In genomic region chr2:76671641-76672040, GRCm38 (mm10) we compare ENCODE assay signal across 9 mouse cellular contexts. TPM values are rescaled to one million over a fixed set of nuclear protein-coding genes. Genes with fewer than 3 reads are reported as not detected.
DNase-seq lines count a peak whose midpoint lies in the region; ATAC-seq lines count a peak whose summit lies in the region.
"Had no signal": no experiment of that assay in that cellular context is flagged by ENCODE, and none has a peak within 500 bp of the region (broad histone marks: within the 10 kb centered on the region; RNA-seq: fewer than 3 reads in every experiment).

No protein-coding gene starts in this region.

- no peak for DNase-seq in forebrain, embryonic 14.5 days (ENCODE audit: low spot score)
- DNase-seq in urinary bladder, adult 2 months (ENCODE audit: low spot score) = no peak
- DNase-seq in spleen, adult 12 weeks (ENCODE audit: low spot score) = no peak
- DNase-seq in left cerebral cortex, adult 18-20 months (ENCODE audit: low spot score in 2 of 2) = no peak
- DNase-seq: adrenal gland, adult 2 months had no signal

- peak overlapping the region; percentile 54 for H3K9ac ChIP-seq in forebrain, embryonic 14.5 days (ENCODE audit: low read length)
- H3K9ac ChIP-seq in limb, embryonic 15.5 days = 0 out of 2 replicates have a peak overlapping the region, but pooled peaks have one; percentile 47
- H3K9ac ChIP-seq in stomach, embryonic 16.5 days (ENCODE audit: low read length) = peak overlapping the region; percentile 85; the same call in 1 of the 2 replicates

- 88% methylated on average over 6 of the region's 6 CpGs for WGBS in forebrain, embryonic 14.5 days
- WGBS in limb, embryonic 15.5 days = 76% methylated on average over 6 of the region's 6 CpGs
- WGBS in stomach, embryonic 16.5 days = 75% methylated on average over 6 of the region's 6 CpGs

- no peak for ATAC-seq in megakaryocyte, adult 5-6 weeks (ENCODE audit: poor library complexity, severe bottlenecking)
- ATAC-seq in forebrain, embryonic 14.5 days = no peak
- no peak for ATAC-seq in limb, embryonic 15.5 days (ENCODE audit: insufficient number of reproducible peaks, low FRiP score, low TSS enrichment, low read depth)
- no peak for ATAC-seq in stomach, embryonic 16.5 days (ENCODE audit: insufficient read depth, low FRiP score)

- H3K27me3 ChIP-seq in megakaryocyte, embryonic 14.5 days (replicated peaks) = no peaks in the 10 kb centered on the region
- H3K27me3 ChIP-seq in forebrain, embryonic 14.5 days (replicated peaks; ENCODE audit: control insufficient read depth, insufficient read depth, low read length) = no peaks in the 10 kb centered on the region
- no peaks in the 10 kb centered on the region for H3K27me3 ChIP-seq in limb, embryonic 15.5 days
- no peaks in the 10 kb centered on the region for H3K27me3 ChIP-seq in stomach, embryonic 16.5 days (ENCODE audit: control insufficient read depth, insufficient read depth, low read length)

- H3K4me2 ChIP-seq in forebrain, embryonic 14.5 days (ENCODE audit: low read length) = peak overlapping the region; percentile 51
- H3K4me2 ChIP-seq in limb, embryonic 15.5 days = peak overlapping the region; percentile 51
- peak overlapping the region; percentile 79 for H3K4me2 ChIP-seq in stomach, embryonic 16.5 days (ENCODE audit: low read depth, low read length)

- no peak overlapping the region for H3K27ac ChIP-seq in forebrain, embryonic 14.5 days (ENCODE audit: low read depth, low read length)
- H3K27ac ChIP-seq in limb, embryonic 15.5 days = 0 out of 2 replicates have a peak overlapping the region, but pooled peaks have one; percentile 85
- 0 out of 2 replicates have a peak overlapping the region, but pooled peaks have one; percentile 92 for H3K27ac ChIP-seq in stomach, embryonic 16.5 days (ENCODE audit: low read length)

- peak overlapping the region; percentile 94 for H3K4me3 ChIP-seq in megakaryocyte, embryonic 14.5 days (replicated peaks)
- H3K4me3 ChIP-seq in forebrain, embryonic 14.5 days (ENCODE audit: low read depth, low read length) = peak overlapping the region; percentile 32
- H3K4me3 ChIP-seq in limb, embryonic 15.5 days = peak overlapping the region; percentile 42
- H3K4me3 ChIP-seq in stomach, embryonic 16.5 days (replicated peaks; ENCODE audit: low read length) = peak overlapping the region; percentile 63

- H3K4me1 ChIP-seq in megakaryocyte, embryonic 14.5 days = peaks cover 44% of the 10 kb centered on the region
- peaks cover 15% of the 10 kb centered on the region for H3K4me1 ChIP-seq in forebrain, embryonic 14.5 days (ENCODE audit: control insufficient read depth, insufficient read depth, low read length)
- peaks cover 23% of the 10 kb centered on the region for H3K4me1 ChIP-seq in limb, embryonic 15.5 days
- peaks cover 8% of the 10 kb centered on the region for H3K4me1 ChIP-seq in stomach, embryonic 16.5 days (ENCODE audit: control insufficient read depth, insufficient read depth, low read length)

- H3K36me3 ChIP-seq in megakaryocyte, embryonic 14.5 days (replicated peaks; ENCODE audit: low read length) = peaks cover 24% of the 10 kb centered on the region
- peaks cover 5% of the 10 kb centered on the region for H3K36me3 ChIP-seq in forebrain, embryonic 14.5 days (ENCODE audit: control insufficient read depth, insufficient read depth, low read length)
- peaks cover 7% of the 10 kb centered on the region; the same call in 1 of the 2 replicates for H3K36me3 ChIP-seq in limb, embryonic 15.5 days
- H3K36me3 ChIP-seq in stomach, embryonic 16.5 days (ENCODE audit: control insufficient read depth, insufficient read depth, low read length) = no peaks in the 10 kb centered on the region

- H3K9me3 ChIP-seq in megakaryocyte, embryonic 14.5 days = no peaks in the 10 kb centered on the region
- no peaks in the 10 kb centered on the region for H3K9me3 ChIP-seq in forebrain, embryonic 14.5 days (replicated peaks; ENCODE audit: control insufficient read depth, low read length)
- H3K9me3 ChIP-seq in limb, embryonic 15.5 days = no peaks in the 10 kb centered on the region
- H3K9me3 ChIP-seq in stomach, embryonic 16.5 days (replicated peaks; ENCODE audit: control insufficient read depth, low read length) = no peaks in the 10 kb centered on the region

RNA-seq across cellular contexts. Expression of gene Fkbp7, which starts 1.3 kb away (rescaled TPM):
- polyA plus RNA-seq in megakaryocyte, embryonic 14.5 days (2012; ENCODE audit: insufficient read depth, low replicate concordance) = not detected in 2 replicates
- 12.3 and 13.2 TPM in 2 replicates for total RNA-seq in megakaryocyte, adult 5-6 weeks (2015)
- total RNA-seq in megakaryocyte, adult 5-6 weeks (2017) = 7.0 and 8.1 TPM in 2 replicates
- 12.1 and 13.2 TPM in 2 replicates for polyA plus RNA-seq in forebrain, embryonic 14.5 days (2014; fragmentation: Nextera tagmentation; extraction: Ambion mirVana)
- 151 and 159 TPM in 2 replicates for polyA plus RNA-seq in limb, embryonic 15.5 days (2015; fragmentation: Nextera tagmentation; extraction: Ambion mirVana)
- polyA plus RNA-seq in stomach, embryonic 16.5 days (2015; fragmentation: Nextera tagmentation; extraction: Ambion mirVana) = 75.1 and 81.9 TPM in 2 replicates
- 109 and 114 TPM in 2 replicates for polyA plus RNA-seq in urinary bladder, adult 2 months (2012; rRNA removed)
- total RNA-seq in left cerebral cortex, adult 18-20 months (2021) = 1 to 10 TPM; 5.0 to 5.8 TPM

RNA-seq across cellular contexts. Expression of gene Plekha3, which starts 3.4 kb away (rescaled TPM):
- 2.0 and 3.5 TPM in 2 replicates for polyA plus RNA-seq in megakaryocyte, embryonic 14.5 days (2012; ENCODE audit: insufficient read depth, low replicate concordance)
- total RNA-seq in megakaryocyte, adult 5-6 weeks (2015) = 29.7 and 33.4 TPM in 2 replicates
- 16.3 and 20.3 TPM in 2 replicates for total RNA-seq in megakaryocyte, adult 5-6 weeks (2017)
- 5.6 and 5.7 TPM in 2 replicates for polyA plus RNA-seq in forebrain, embryonic 14.5 days (2014; fragmentation: Nextera tagmentation; extraction: Ambion mirVana)
- 7.5 and 9.1 TPM in 2 replicates for polyA plus RNA-seq in limb, embryonic 15.5 days (2015; fragmentation: Nextera tagmentation; extraction: Ambion mirVana)
- 3.4 TPM in 2 replicates for polyA plus RNA-seq in stomach, embryonic 16.5 days (2015; fragmentation: Nextera tagmentation; extraction: Ambion mirVana)
- polyA plus RNA-seq in urinary bladder, adult 2 months (2012; rRNA removed) = 33.1 and 41.1 TPM in 2 replicates
- 10 to 100 TPM; 39.9 to 43.4 TPM for total RNA-seq in left cerebral cortex, adult 18-20 months (2021)

RNA-seq across cellular contexts. Expression of gene Pjvk, which starts 23.4 kb away (rescaled TPM):
- polyA plus RNA-seq in megakaryocyte, embryonic 14.5 days (2012; ENCODE audit: insufficient read depth, low replicate concordance) = not detected in 2 replicates
- total RNA-seq in megakaryocyte, adult 5-6 weeks (2015) = 0.14 TPM in 1 of 2 replicates, not detected in the other
- 0.40 and 1.6 TPM in 2 replicates for total RNA-seq in megakaryocyte, adult 5-6 weeks (2017)
- polyA plus RNA-seq in forebrain, embryonic 14.5 days (2014; fragmentation: Nextera tagmentation; extraction: Ambion mirVana) = 0.38 and 2.1 TPM in 2 replicates
- polyA plus RNA-seq in limb, embryonic 15.5 days (2015; fragmentation: Nextera tagmentation; extraction: Ambion mirVana) = 0.15 and 0.53 TPM in 2 replicates
- 0.22 and 0.25 TPM in 2 replicates for polyA plus RNA-seq in stomach, embryonic 16.5 days (2015; fragmentation: Nextera tagmentation; extraction: Ambion mirVana)
- polyA plus RNA-seq in urinary bladder, adult 2 months (2012; rRNA removed) = 0.09 and 0.10 TPM in 2 replicates
- total RNA-seq in left cerebral cortex, adult 18-20 months (2021) = not detected
- polyA plus RNA-seq: adrenal gland, adult 2 months had no signal

RNA-seq across cellular contexts. Expression of gene Prkra, which starts 23.8 kb away (rescaled TPM):
- polyA plus RNA-seq in megakaryocyte, embryonic 14.5 days (2012; ENCODE audit: insufficient read depth, low replicate concordance) = 2.1 and 12.2 TPM in 2 replicates
- 29.5 and 32.9 TPM in 2 replicates for total RNA-seq in megakaryocyte, adult 5-6 weeks (2015)
- 14.5 and 17.3 TPM in 2 replicates for total RNA-seq in megakaryocyte, adult 5-6 weeks (2017)
- 109 and 112 TPM in 2 replicates for polyA plus RNA-seq in forebrain, embryonic 14.5 days (2014; fragmentation: Nextera tagmentation; extraction: Ambion mirVana)
- polyA plus RNA-seq in limb, embryonic 15.5 days (2015; fragmentation: Nextera tagmentation; extraction: Ambion mirVana) = 55.2 and 58.0 TPM in 2 replicates
- polyA plus RNA-seq in stomach, embryonic 16.5 days (2015; fragmentation: Nextera tagmentation; extraction: Ambion mirVana) = 45.4 and 49.2 TPM in 2 replicates
- 36.5 and 40.3 TPM in 2 replicates for polyA plus RNA-seq in urinary bladder, adult 2 months (2012; rRNA removed)
- 10 to 100 TPM; 17.1 to 18.9 TPM for total RNA-seq in left cerebral cortex, adult 18-20 months (2021)

Comparison
In these comparisons a context has a peak if more than half of its experiments do, and no peak if none do; other contexts are left out.
1. H3K4me3 ChIP-seq: peak in every context shown above with its lines; median percentile 94 in megakaryocyte, embryonic 14.5 days; 63 in stomach, embryonic 16.5 days; 42 in limb, embryonic 15.5 days; 32 in forebrain, embryonic 14.5 days.
2. RNA of gene Fkbp7, which starts 1.3 kb away (polyA plus RNA-seq): 151 to 159 TPM in limb, embryonic 15.5 days, 109 to 114 TPM in urinary bladder, adult 2 months, 75.1 to 81.9 TPM in stomach, embryonic 16.5 days and 12.1 to 13.2 TPM in forebrain, embryonic 14.5 days; not detected in megakaryocyte, embryonic 14.5 days; every median in the first group is over 10 times any median in the second.
3. Peak in every context shown above with its lines, with median percentiles within 50 percentile points of each other: H3K4me2 ChIP-seq and H3K9ac ChIP-seq.